Mouse (Mus musculus) hindbrain, embryonic 15.5 days (tissue): ENCODE measurements around the gene Dctd. TPM values are rescaled to one million over a fixed set of nuclear protein-coding genes. Genes with fewer than 3 reads are reported as not detected.

Experiments used
- ATAC-seq: fragments of 200-750 bp; cut with Nextera tagmentation; 2 replicates; pipeline ENCODE4 v1.8.0; 2017; ENCODE audit warnings: low read depth, moderate number of reproducible peaks, moderate TSS enrichment; ENCODE audit not compliant: low FRiP score
- H3K27ac ChIP-seq: fragments of 300-500 bp; sonication (generic); replicated peaks from 2 replicates; pipeline ENCODE4 v1.5.1; 2015; ENCODE audit warnings: mild to moderate bottlenecking, inconsistent platforms
- H3K27me3 ChIP-seq: fragments of 300-500 bp; sonication (generic); 2 replicates; pipeline ENCODE4 v1.6.1; 2015; ENCODE audit warnings: control low read depth, inconsistent platforms
- H3K36me3 ChIP-seq: fragments of 300-500 bp; sonication (generic); 2 replicates; pipeline ENCODE4 v1.6.1; 2015; ENCODE audit warnings: control low read depth, inconsistent platforms
- H3K4me1 ChIP-seq: fragments of 300-500 bp; sonication (generic); replicated peaks from 2 replicates; pipeline ENCODE4 v1.6.1; 2015; ENCODE audit warnings: control low read depth, inconsistent platforms
- H3K4me2 ChIP-seq: fragments of 300-500 bp; sonication (generic); 2 replicates; pipeline ENCODE4 v1.6.1; 2015; ENCODE audit warnings: moderate library complexity, mild to moderate bottlenecking, inconsistent platforms
- H3K4me3 ChIP-seq: fragments of 300-500 bp; sonication (generic); 2 replicates; pipeline ENCODE4 v1.5.1; 2015; ENCODE audit warnings: mild to moderate bottlenecking, inconsistent platforms
- H3K9ac ChIP-seq: fragments of 300-500 bp; sonication (generic); 2 replicates; pipeline ENCODE4 v1.6.1; 2015; ENCODE audit warnings: inconsistent platforms
- H3K9me3 ChIP-seq: fragments of 300-500 bp; sonication (generic); 2 replicates; pipeline ENCODE4 v1.6.1; 2016; ENCODE audit warnings: control low read depth, inconsistent platforms
- WGBS: fragments of 180-500 bp; shearing (Covaris S2); methylation state at CpG from one replicate; pipeline ENCODE4 v1.1.7; 2015; 5-methylcytosine and 5-hydroxymethylcytosine counted together
- polyA plus RNA-seq: library from polyadenylated mRNA; unstranded; fragments of >200 nt; fragmentation: Nextera tagmentation; extraction: Ambion mirVana; gene quantifications from 2 replicates; pipeline ENCODE4 v1.2.1, GENCODE M21; 2015

Dctd gene
- polyA plus RNA-seq: 10.9 and 14.7 TPM in 2 replicates

GRCm38 (mm10) chr8:48098792-48099191 is at the start of gene Dctd:
Gene Dctd, plus strand, starts transcription at chr8:48099092.
- no peaks in the 10 kb centered on the region for H3K36me3 ChIP-seq
- no peak for ATAC-seq
- H3K27ac ChIP-seq: peak within 1 kb of the TSS; percentile 69
- 90% methylated on average over 12 of the region's 12 CpGs for WGBS
- no peaks in the 10 kb centered on the region for H3K27me3 ChIP-seq
- no peaks in the 10 kb centered on the region for H3K9me3 ChIP-seq
- peak within 1 kb of the TSS; percentile 26 for H3K4me3 ChIP-seq
- peak within 1 kb of the TSS; percentile 54 for H3K4me2 ChIP-seq
- H3K4me1 ChIP-seq: peaks cover 15% of the 10 kb centered on the region; the same call in 1 of the 2 replicates
- peak within 1 kb of the TSS; percentile 41; the same call in 1 of the 2 replicates for H3K9ac ChIP-seq

GRCm38 (mm10) chr8:48053611-48054010 is 45.3 kb upstream of the Dctd start:
- no peaks in the 10 kb centered on the region for H3K36me3 ChIP-seq
- no peaks in the 10 kb centered on the region for H3K27me3 ChIP-seq
- H3K9me3 ChIP-seq: no peaks in the 10 kb centered on the region
- H3K9ac ChIP-seq: no peak overlapping the region
- no peaks in the 10 kb centered on the region for H3K4me1 ChIP-seq
- ATAC-seq: no peak
- WGBS: 91% methylated on average over 5 of the region's 5 CpGs
- no peak overlapping the region for H3K4me3 ChIP-seq
- no peak overlapping the region for H3K4me2 ChIP-seq
- no peak overlapping the region for H3K27ac ChIP-seq

GRCm38 (mm10) chr8:48063526-48064072 is 35.3 kb upstream of the Dctd start:
- ATAC-seq: no peak
- Histone ChIP-seq H3K27ac (no peak overlapping the region), H3K9ac (no peak overlapping the region), H3K4me1 (no peaks in the 10 kb centered on the region), H3K9me3 (no peaks in the 10 kb centered on the region), H3K4me3 (no peak overlapping the region), H3K27me3 (no peaks in the 10 kb centered on the region), H3K4me2 (no peak overlapping the region), H3K36me3 (no peaks in the 10 kb centered on the region)
- 88% methylated on average over 5 of the region's 5 CpGs for whole genome bisulfite sequencing

GRCm38 (mm10) chr8:48074149-48074548 is 24.7 kb upstream of the Dctd start:
- Histone ChIP-seq H3K4me3 (no peak overlapping the region), H3K36me3 (no peaks in the 10 kb centered on the region), H3K4me1 (no peaks in the 10 kb centered on the region), H3K27me3 (no peaks in the 10 kb centered on the region), H3K9ac (no peak overlapping the region), H3K27ac (no peak overlapping the region), H3K9me3 (no peaks in the 10 kb centered on the region), H3K4me2 (no peak overlapping the region)
- no peak for ATAC-seq
- WGBS: 93% methylated on average over 2 of the region's 2 CpGs

- WGBS: 68% methylated on average over 10 of the region's 10 CpGs
Observed at GRCm38 (mm10) chr8:48082343-48082742, 16.5 kb upstream of the Dctd start.

GRCm38 (mm10) chr8:48090661-48091060 is 8.2 kb upstream of the Dctd start:
- Histone ChIP-seq H3K9ac (no peak overlapping the region), H3K4me1 (no peaks in the 10 kb centered on the region), H3K27me3 (no peaks in the 10 kb centered on the region), H3K36me3 (no peaks in the 10 kb centered on the region), H3K9me3 (no peaks in the 10 kb centered on the region), H3K4me3 (no peak overlapping the region), H3K27ac (no peak overlapping the region), H3K4me2 (no peak overlapping the region)
- WGBS: 81% methylated on average over 8 of the region's 8 CpGs
- ATAC-seq: no peak

More at GRCm38 (mm10) chr8:48082343-48082742, 16.5 kb upstream of the Dctd start:
- Histone ChIP-seq H3K27ac (no peak overlapping the region), H3K9ac (no peak overlapping the region), H3K4me3 (no peak overlapping the region), H3K27me3 (no peaks in the 10 kb centered on the region), H3K4me1 (no peaks in the 10 kb centered on the region), H3K36me3 (no peaks in the 10 kb centered on the region), H3K4me2 (no peak overlapping the region), H3K9me3 (no peaks in the 10 kb centered on the region)
- ATAC-seq: no peak

- Histone ChIP-seq H3K4me2 (no peak overlapping the region), H3K27me3 (no peaks in the 10 kb centered on the region), H3K27ac (no peak overlapping the region), H3K4me3 (no peak overlapping the region), H3K9me3 (no peaks in the 10 kb centered on the region), H3K36me3 (no peaks in the 10 kb centered on the region), H3K4me1 (peaks cover 15% of the 10 kb centered on the region; the same call in 1 of the 2 replicates), H3K9ac (no peak overlapping the region)
- WGBS: 96% methylated on average over 5 of the region's 5 CpGs
- ATAC-seq: no peak
Observed at GRCm38 (mm10) chr8:48095378-48095777, 3.5 kb upstream of the Dctd start.

GRCm38 (mm10) chr8:48097131-48097794 is 1.6 kb upstream of the Dctd start:
- no peaks in the 10 kb centered on the region for H3K9me3 ChIP-seq
- no peaks in the 10 kb centered on the region for H3K27me3 ChIP-seq
- peak overlapping the region; percentile 41 for H3K9ac ChIP-seq
- H3K36me3 ChIP-seq: no peaks in the 10 kb centered on the region
- peaks cover 15% of the 10 kb centered on the region; the same call in 1 of the 2 replicates for H3K4me1 ChIP-seq
- 5% methylated on average over 21 of the region's 21 CpGs for WGBS
- peak overlapping the region; percentile 54 for H3K4me2 ChIP-seq
- peak overlapping the region; percentile 26 for H3K4me3 ChIP-seq
- ATAC-seq: peak; percentile 97
- peak overlapping the region; percentile 69 for H3K27ac ChIP-seq

- Histone ChIP-seq H3K4me3 (peak overlapping the region; percentile 26), H3K9me3 (no peaks in the 10 kb centered on the region), H3K27ac (peak overlapping the region; percentile 69), H3K36me3 (no peaks in the 10 kb centered on the region), H3K9ac (peak overlapping the region; percentile 41; the same call in 1 of the 2 replicates), H3K4me2 (peak overlapping the region; percentile 54), H3K27me3 (no peaks in the 10 kb centered on the region), H3K4me1 (peaks cover 15% of the 10 kb centered on the region; the same call in 1 of the 2 replicates)
- WGBS: 46% methylated on average over 13 of the region's 13 CpGs
- peak; percentile 27; the same call in 1 of the 2 replicates for ATAC-seq
Observed at GRCm38 (mm10) chr8:48098081-48098639, 732 bp upstream of the Dctd start.

GRCm38 (mm10) chr8:48100100-48100787 is 1.4 kb downstream of the Dctd start:
- WGBS: 66% methylated on average over 14 of the region's 14 CpGs
- Histone ChIP-seq H3K27me3 (no peaks in the 10 kb centered on the region), H3K4me3 (no peak overlapping the region), H3K4me2 (no peak overlapping the region), H3K27ac (no peak overlapping the region), H3K9ac (no peak overlapping the region), H3K36me3 (no peaks in the 10 kb centered on the region), H3K4me1 (peaks cover 15% of the 10 kb centered on the region; the same call in 1 of the 2 replicates), H3K9me3 (no peaks in the 10 kb centered on the region)
- ATAC-seq: no peak

- peak overlapping the region; percentile 89 for H3K4me2 ChIP-seq
- WGBS: 40% methylated on average over 5 of the region's 5 CpGs
- peak; percentile 69 for ATAC-seq
Observed at GRCm38 (mm10) chr8:48109373-48109855, 10.5 kb downstream of the Dctd start.

More at GRCm38 (mm10) chr8:48109373-48109855, 10.5 kb downstream of the Dctd start:
- H3K36me3 ChIP-seq: no peaks in the 10 kb centered on the region
- H3K9me3 ChIP-seq: no peaks in the 10 kb centered on the region
- H3K9ac ChIP-seq: peak overlapping the region; percentile 63
- peak overlapping the region; percentile 82 for H3K4me3 ChIP-seq
- H3K27ac ChIP-seq: no peak overlapping the region
- H3K27me3 ChIP-seq: no peaks in the 10 kb centered on the region
- H3K4me1 ChIP-seq: peaks cover 14% of the 10 kb centered on the region
